ENCODE assay signal across 7 mouse cellular contexts in genomic region chr8:36309952-36310351, GRCm38 (mm10).
DNase-seq lines count a peak whose midpoint lies in the region; ATAC-seq lines count a peak whose summit lies in the region.

No protein-coding gene starts in this region.

- no peak overlapping the region for H3K9ac ChIP-seq in forebrain, embryonic 16.5 days (replicated peaks; ENCODE audit: low read depth, low read length)

- H3K27ac ChIP-seq in forebrain, embryonic 16.5 days (ENCODE audit: low read length): peak overlapping the region; percentile 35; the same call in 1 of the 2 replicates

- H3K4me1 ChIP-seq in forebrain, embryonic 16.5 days (replicated peaks; ENCODE audit: control insufficient read depth, insufficient read depth, low read length): peaks cover 5% of the 10 kb centered on the region

- H3K9me3 ChIP-seq in forebrain, embryonic 16.5 days (ENCODE audit: control insufficient read depth, low read length): no peaks in the 10 kb centered on the region

- H3K4me3 ChIP-seq in forebrain, embryonic 16.5 days (replicated peaks; ENCODE audit: low read length): no peak overlapping the region

- intact Hi-C loops in heart, postnatal 25 days (cut with DNase I): no loop called here

- peak; percentile 16 for DNase-seq in layer of hippocampus, adult 11-12 months (ENCODE audit: low spot score)
- DNase-seq in layer of hippocampus, postnatal 36 days: no peak
- peak; percentile 41 for DNase-seq in cerebellum, adult 11-12 months
- peak; percentile 13 for DNase-seq in heart, postnatal 25 days (ENCODE audit: low spot score)
- DNase-seq in kidney, adult 8-10 months: no peak

- no peak overlapping the region; the same call in 1 of the 2 replicates for H3K4me2 ChIP-seq in forebrain, embryonic 16.5 days (ENCODE audit: low read length)

- no peaks in the 10 kb centered on the region for H3K27me3 ChIP-seq in forebrain, embryonic 16.5 days (replicated peaks; ENCODE audit: control insufficient read depth, insufficient read depth, low read length)

- ATAC-seq in forebrain, embryonic 16.5 days: peak; percentile 92
- no peak for ATAC-seq in inflammation-experienced regulatory T-cells, adult 6 months

- no peaks in the 10 kb centered on the region for H3K36me3 ChIP-seq in forebrain, embryonic 16.5 days (ENCODE audit: control insufficient read depth, insufficient read depth)

- 44% methylated on average over 10 of the region's 10 CpGs for WGBS in forebrain, embryonic 16.5 days

Comparison
In these comparisons a context has a peak if more than half of its experiments do, and no peak if none do; other contexts are left out.
1. DNase-seq: peak in layer of hippocampus, adult 11-12 months (single experiment), cerebellum, adult 11-12 months (single experiment) and heart, postnatal 25 days (single experiment); none in layer of hippocampus, postnatal 36 days (0 of 2) and kidney, adult 8-10 months (0 of 2).